Mouse (Mus musculus) lung, adult 18-20 months (tissue): ENCODE measurements around the gene Rbl1.
"Not testable (repeated sequence)": the region's sequence is repeated elsewhere in the genome, so short reads cannot be mapped to it uniquely, and the experiment has no call there.

Experiments
- DNase-seq, 2 experiments: peaks; one replicate each; pipeline ENCODE4 v3.0.0; 2022; ENCODE audit warnings: mixed read lengths in 2 of 2

Gene Rbl1

DNA sequence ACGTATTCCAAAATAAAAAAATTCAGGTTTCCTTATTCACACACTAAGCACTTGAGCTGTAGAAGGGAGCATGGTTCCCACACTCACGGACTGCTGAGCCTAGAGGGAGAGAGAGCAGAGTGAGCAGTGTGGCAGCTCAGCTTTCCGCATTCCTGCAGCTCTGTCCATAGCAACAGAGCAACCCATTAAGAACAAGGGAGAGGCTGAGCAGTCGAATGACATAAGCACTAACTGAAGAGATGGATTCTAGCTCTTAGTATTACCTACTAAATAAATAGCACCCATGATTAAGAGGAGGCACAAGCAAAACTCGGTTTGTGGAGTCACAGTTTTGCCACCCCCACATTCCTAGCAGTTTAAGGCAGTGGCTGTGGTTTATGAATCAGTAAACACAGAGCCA, 34.2 kb downstream of the Rbl1 start:
- peak; percentile 61 to 73 for DNase-seq

DNA sequence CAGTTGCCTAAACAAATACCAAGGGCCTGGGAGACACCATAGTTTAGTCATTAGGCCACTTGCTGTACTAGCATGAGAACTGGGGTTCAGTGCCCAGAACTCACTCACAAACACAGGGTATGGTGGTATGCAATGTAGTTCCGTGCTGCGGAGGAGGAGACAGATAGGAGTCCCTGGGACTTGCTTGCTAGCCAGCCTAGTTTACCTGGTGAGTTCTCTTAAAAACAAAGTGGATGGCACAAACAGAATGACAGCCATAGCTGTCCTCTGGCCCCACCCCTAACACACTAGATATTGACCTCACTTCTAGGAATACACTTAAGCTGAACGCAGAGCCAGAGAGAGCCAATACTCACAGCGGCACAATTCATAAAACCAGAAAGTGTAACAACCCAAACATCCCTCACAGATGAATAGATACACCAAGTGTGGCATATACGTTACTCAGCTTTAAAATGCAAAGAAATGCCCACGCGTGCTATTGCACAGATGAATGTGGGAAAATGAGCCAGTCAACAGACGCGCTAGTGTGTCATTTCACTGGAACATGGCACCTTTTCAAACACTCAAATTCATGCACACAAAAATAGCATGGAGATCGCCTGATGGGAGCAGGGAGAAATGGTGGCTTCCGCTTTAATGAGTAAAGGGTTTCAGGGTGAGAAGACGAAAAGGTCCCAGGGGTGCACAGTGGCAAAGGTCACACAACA, 37.8 kb downstream of the Rbl1 start:
- no peak for DNase-seq

GRCm38 (mm10) chr2:157165312-157166224, 38.8 kb downstream of the Rbl1 start:
- DNase-seq: not testable (repeated sequence)

DNA sequence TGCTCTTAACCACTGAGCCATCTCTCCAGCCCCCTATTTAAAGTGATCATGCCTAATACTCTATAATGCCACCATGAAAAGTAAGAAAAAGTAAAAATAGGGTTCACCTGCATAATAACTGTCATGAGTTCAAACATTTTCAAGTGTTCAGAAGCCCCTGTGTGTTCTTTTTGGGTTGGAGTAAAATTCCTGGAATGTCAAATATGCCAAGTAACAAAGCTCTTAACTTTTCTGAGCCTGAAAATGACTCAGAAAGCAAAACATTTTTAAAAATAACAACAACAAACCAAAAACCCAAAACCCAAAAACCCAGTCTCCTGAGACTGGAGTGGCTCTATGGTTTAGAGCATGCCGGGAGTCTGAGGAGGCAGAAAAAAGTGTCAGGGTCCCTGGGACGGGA, 40.2 kb downstream of the Rbl1 start:
- no peak for DNase-seq

DNA sequence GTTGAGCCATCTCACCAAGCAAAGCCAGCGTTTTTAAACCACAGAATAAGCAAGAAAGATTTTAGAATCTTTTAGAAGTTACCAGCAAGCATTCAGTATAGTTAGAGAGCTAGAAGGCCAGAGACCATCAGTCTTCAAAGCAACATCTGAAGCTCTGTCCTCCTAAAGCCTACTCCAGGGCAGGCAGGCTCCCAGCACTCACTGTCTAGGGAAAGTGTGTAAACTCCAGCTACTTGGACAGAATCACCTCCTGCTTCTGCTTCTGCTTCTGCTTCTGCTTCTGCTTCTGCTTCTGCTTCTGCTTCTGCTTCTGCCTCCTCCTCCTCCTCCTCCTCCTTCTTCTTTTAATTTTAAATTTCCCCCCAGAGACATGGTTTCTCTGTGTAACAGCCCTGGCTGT, 48.3 kb downstream of the Rbl1 start:
- no peak for DNase-seq

DNA sequence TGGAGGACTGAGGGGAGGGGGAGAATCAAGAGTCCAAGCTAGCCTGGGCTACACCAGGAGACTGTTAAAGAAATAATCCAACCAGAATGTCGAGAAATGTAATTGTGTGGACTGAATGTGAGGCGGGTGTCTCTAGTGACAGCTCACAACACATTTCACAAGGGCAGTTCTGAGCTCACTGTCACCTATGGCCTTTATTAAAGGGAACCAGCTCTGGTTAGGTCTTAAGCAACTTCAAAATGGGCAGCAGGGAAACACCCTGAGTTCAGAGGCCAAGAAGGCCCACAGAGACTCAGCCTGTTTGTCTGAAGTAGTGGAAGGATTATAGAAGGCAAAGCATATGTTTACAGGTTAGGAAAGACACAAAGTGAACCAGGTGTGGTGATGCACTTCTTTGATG, 51.1 kb downstream of the Rbl1 start:
- no peak for DNase-seq

GRCm38 (mm10) chr2:157148417-157148816, 55.9 kb downstream of the Rbl1 start:
- no peak for DNase-seq

GRCm38 (mm10) chr2:157147397-157148020, 56.8 kb downstream of the Rbl1 start:
- DNase-seq: no peak

DNA sequence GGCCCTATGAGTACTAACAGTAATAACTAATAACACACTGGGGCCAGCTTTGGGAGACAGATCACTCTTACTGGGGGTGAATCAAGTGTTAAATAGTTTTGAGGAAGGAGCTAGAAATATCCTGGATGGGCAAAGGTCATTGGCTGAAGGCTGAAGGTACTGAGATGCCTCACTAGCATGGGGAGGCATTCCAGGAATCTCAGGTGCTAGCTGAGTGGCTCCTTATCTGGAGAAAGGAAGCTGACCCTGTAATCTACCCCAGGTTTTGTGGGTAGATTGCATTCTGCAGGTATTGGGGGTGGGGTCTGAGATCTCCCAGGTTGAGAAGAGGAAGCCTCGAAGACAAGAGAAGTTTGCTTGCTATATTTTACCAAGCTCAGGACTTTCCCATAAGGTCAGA, 59.2 kb downstream of the Rbl1 start:
- no peak for DNase-seq

- no peak for DNase-seq
Observed at GRCm38 (mm10) chr2:157144132-157144531, 60.2 kb downstream of the Rbl1 start.

DNA sequence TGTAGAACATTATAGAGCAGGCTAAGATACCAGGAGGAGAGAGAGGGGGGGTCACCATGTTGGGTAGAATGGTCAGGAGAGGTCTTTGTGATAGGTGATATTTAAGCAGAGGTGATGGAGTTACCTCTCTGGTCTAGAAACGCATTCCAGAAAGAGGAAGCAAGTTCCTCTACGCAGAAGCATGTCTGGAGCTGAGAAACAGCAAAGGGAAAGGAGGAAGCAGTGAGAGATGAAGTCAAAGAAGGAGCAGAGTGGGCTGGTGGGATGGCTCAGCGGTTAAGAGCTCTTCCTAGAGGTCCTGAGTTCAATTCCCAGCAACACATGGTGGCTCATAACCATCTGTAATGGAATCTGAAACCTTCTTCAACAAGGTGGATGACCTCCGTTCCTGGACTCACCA, 62.4 kb downstream of the Rbl1 start:
- no peak for DNase-seq

- no peak for DNase-seq
Observed at GRCm38 (mm10) chr2:157139251-157139802, 65.0 kb downstream of the Rbl1 start.

DNA sequence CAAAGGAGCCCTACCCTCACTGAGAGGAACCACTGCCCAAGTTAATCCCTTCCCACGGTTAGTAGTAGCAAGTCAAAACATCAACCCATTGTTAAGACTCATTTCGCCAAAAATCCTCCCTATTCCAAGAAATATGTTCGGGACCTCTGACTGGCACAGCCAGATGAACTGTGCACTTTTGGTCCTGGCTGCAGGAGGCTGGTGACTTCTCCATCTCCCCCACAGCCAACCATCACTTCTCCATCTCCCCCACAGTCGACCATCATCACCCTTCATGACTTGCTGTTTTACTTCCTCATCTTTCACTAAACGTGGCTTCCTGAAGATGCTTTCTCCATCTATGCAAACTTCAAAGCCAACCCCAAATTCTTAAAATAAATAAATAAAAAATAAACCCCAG, 65.5 kb downstream of the Rbl1 start:
- DNase-seq: no peak

DNA sequence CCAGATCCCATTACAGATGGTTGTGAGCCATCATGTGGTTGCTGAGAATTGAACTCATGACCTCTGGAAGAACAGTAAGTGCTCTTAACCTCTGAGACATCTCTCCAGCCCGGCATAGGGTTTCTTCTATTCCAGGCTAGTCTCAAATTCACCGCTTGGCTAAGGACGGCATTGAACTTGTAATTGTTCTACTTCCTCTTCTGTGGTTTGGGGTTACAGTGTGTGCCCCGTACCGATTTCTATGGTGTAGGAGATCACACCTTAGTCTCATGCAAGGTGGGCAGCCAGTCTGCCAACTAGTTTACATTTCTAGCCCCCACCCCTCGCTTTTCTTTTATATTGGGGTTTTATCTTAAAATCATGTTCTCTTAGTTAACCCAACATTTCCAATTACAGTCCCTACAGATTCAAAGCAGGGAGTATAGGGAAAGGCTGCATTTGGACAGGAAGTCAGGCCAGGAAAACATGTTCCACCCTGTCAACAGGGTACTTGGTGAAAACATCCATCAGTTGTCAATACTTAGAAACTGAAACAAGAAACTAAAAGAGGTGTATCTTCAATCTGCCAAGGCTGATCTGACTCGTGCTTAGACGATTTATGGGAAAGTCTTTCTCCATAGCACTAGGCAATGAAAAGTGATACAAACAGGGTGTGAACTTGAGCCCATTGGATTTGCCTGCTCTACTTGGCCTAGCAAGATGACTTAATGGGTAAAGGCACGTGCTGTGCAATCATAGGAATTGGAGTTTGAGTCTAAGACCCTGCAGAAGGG, 66.2 kb downstream of the Rbl1 start:
- no peak for DNase-seq

DNA sequence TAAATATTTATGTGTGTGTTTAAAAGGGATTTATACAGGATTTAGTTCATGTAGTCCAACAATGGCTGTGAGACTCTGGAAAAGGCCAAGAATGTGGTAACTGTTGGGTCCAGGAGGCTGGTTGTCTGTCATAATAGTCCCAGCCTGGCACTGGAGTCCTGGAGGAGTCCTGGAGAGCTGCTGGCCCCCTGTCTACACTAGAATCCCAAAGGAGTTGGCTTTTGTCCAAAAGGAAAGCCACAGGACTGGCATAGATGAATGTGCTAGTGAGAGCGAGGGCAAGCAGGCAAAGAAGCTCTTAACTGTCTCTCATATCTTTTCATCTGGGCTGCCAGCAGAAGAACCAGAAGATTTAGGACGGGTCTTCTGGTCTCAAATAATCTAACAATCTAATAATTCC, 67.7 kb downstream of the Rbl1 start:
- DNase-seq: no peak

DNA sequence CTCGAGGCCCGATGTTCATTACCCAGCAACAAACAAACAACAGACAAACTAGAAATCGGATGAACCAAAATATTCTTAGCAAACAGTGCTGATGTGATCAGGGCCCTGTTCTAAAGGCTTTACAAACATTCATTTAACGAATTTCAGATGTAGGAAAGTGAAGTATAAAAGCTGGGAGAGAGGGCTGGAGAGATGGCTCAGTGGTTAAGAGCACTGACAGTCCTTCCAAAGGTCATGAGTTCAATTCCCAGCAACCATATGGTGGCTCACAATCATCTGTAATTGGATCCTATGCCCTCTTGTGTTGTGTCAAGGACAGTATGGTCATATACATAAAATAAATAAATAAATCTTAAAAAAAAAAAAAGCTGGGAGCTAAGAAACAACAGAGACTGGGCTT, 68.2 kb downstream of the Rbl1 start:
- DNase-seq: no peak

GRCm38 (mm10) chr2:157135529-157136120, 68.7 kb downstream of the Rbl1 start:
- no peak for DNase-seq

DNA sequence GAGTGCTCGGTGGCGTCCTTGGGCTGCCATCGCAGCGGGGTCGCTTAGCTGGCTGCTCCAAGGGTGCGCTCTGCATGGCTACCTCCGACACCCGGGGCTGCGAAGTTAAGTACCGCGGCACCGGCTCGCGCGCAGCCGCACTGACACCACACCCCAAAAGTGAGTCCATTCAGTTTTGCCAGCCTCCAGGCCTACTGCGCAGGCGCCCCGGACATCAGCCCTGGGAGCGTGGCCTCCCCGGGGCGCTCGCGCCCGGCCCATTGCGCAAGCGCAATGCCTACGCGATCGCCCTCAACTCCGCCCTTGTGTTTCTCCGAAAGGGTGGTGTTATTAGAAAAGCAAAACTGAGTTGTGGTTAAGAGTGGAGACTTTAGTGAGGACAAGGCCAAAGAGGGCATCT, 69.3 kb downstream of the Rbl1 start, which contains the start of gene Samhd1:
Samhd1 (minus strand) TSS at position 252 of the 400 bp plus-strand sequence.
- DNase-seq: peak; percentile 97 to 98

DNA sequence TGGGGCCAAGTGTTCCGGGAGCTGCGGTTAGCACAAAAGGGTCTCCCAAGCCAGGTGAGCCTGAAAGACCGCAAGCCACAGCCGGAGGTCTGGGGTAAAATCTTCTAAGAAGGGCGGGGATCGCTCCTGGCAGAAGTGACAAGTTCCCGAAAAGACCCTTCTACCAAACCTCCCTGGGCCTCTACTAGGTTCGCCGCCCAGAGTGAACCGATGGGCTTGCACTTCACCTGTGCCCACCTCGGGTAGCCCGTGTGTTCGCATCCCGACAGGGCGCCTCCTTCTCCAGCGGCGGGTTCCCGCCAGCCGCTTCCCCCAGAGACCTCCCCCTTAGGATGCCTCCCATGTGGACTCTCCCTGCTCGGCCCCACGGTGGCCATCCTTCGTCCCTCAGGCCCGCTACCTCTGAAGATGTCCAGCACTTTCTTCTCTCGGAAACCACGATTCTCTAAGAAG, 69.8 kb downstream of the Rbl1 start:
- peak in 1 of 2 experiments; percentile 46 for DNase-seq

DNA sequence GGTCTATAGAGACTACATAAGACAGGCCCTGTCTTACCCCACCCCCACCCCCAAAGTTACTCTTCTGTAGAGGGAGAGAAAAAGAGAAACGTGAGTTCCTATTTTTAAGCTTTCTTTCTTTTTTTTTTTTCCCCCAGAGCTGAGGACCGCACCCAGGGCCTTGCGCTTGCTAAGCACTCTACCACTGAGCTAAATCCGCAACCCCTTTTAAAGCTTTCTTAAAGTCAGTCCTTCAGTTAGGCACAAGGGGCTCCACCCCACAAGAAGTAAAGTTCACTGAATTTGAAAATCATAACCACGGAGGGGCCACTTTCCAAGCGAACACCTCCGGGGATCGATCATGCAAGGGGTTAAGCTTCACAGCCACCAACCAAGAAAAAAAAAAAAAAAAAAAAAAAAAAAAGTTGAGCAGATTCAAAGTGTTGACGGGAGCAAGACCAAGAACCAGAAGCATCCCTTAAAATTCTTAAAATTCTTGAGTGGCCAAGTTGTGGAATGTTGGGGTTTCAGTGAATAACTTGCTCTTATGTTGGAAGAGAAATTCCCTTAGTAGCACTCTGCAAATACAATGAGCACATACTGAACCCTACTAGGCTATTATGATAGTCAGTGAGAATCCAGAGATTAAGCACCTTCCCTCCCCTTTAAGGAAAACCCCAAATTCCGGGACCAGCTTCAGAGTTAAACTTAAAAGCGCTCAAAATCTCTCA, 70.4 kb downstream of the Rbl1 start:
- DNase-seq: no peak
